Mouse (Mus musculus) liver, embryonic 14.5 days (tissue): ENCODE data around the gene Taar7b. TPM values are rescaled to one million over a fixed set of nuclear protein-coding genes. Genes with fewer than 3 reads are reported as not detected.

Source experiments
- ATAC-seq: fragments of 200-750 bp; cut with Nextera tagmentation; 2 replicates; pipeline ENCODE4 v1.8.0; 2017; ENCODE audit warnings: moderate number of reproducible peaks, mild to moderate bottlenecking, moderate library complexity; ENCODE audit not compliant: insufficient read depth
- DNase-seq, 3 experiments: peaks; one replicate each; pipeline ENCODE4 v3.0.0-alpha.2; 2012 to 2013; ENCODE audit warnings: low read depth in 3 of 3, low spot score in 3 of 3
- H3K27ac ChIP-seq: fragments of 300-500 bp; sonication (generic); 2 replicates; pipeline ENCODE4 v1.5.1; 2014; ENCODE audit warnings: moderate library complexity, mild to moderate bottlenecking, control low read depth, inconsistent platforms
- H3K27me3 ChIP-seq: fragments of 300-500 bp; sonication (generic); 2 replicates; pipeline ENCODE4 v1.6.1; 2014; ENCODE audit warnings: mild to moderate bottlenecking, low read length, moderate library complexity; ENCODE audit not compliant: control insufficient read depth, insufficient read depth
- H3K36me3 ChIP-seq: fragments of 300-500 bp; sonication (generic); replicated peaks from 2 replicates; pipeline ENCODE4 v1.6.1; 2014; ENCODE audit warnings: low read depth; ENCODE audit not compliant: control insufficient read depth, insufficient read depth
- H3K4me1 ChIP-seq, 2 experiments: fragments of 200-500 bp in 1 of 2; fragments of 300-500 bp in 1 of 2; sonication (generic) in 1 of 2; replicated peaks; 2 replicates each; pipeline ENCODE4 v1.6.1; 2012 to 2014; ENCODE audit warnings: antibody characterized with exemption in 1 of 2, inconsistent platforms in 1 of 2, low read length in 1 of 2; ENCODE audit not compliant: control insufficient read depth in 2 of 2, insufficient read depth in 2 of 2
- H3K4me2 ChIP-seq: fragments of 300-500 bp; sonication (generic); 2 replicates; pipeline ENCODE4 v1.6.1; 2014; ENCODE audit warnings: low read depth, mild to moderate bottlenecking, control low read depth, moderate library complexity
- H3K4me3 ChIP-seq, 2 experiments: fragments of 200-500 bp in 1 of 2; fragments of 300-500 bp in 1 of 2; sonication (generic) in 1 of 2; 2 replicates each; pipeline ENCODE4 v1.5.1; 2012 to 2014; ENCODE audit warnings: low read depth in 2 of 2, low read length in 2 of 2, mild to moderate bottlenecking in 2 of 2, control low read depth in 1 of 2, inconsistent platforms in 1 of 2, moderate library complexity in 1 of 2; ENCODE audit not compliant: insufficient read depth in 1 of 2
- H3K9ac ChIP-seq: fragments of 300-500 bp; sonication (generic); replicated peaks from 2 replicates; pipeline ENCODE4 v1.6.1; 2014; ENCODE audit warnings: mild to moderate bottlenecking, control low read depth, moderate library complexity
- H3K9me3 ChIP-seq: fragments of 300-500 bp; sonication (generic); 2 replicates; pipeline ENCODE4 v1.6.1; 2016; ENCODE audit warnings: low read length, mixed read lengths; ENCODE audit not compliant: control insufficient read depth
- CTCF ChIP-seq: IDR thresholded peaks from 2 replicates; pipeline ENCODE4 v1.5.1; 2016; ENCODE audit warnings: antibody characterized with exemption, low read depth, control low read depth
- EP300 ChIP-seq: IDR thresholded peaks from 2 replicates; pipeline ENCODE4 v1.6.1; 2016; ENCODE audit warnings: antibody characterized with exemption, low read depth
- WGBS: fragments of 180-500 bp; shearing (Covaris S2); extraction: QIAGEN DNeasy Blood & Tissue Kit; methylation state at CpG from one replicate; pipeline ENCODE4 v1.1.7; 2014; ENCODE audit not compliant: insufficient replicate concordance; 5-methylcytosine and 5-hydroxymethylcytosine counted together
- polyA plus RNA-seq, 2 experiments: library from polyadenylated mRNA; depleted of rRNA in 1 of 2; stranded (reverse) in 1 of 2; unstranded in 1 of 2; fragments of >200 nt; fragmentation: Nextera tagmentation in 1 of 2; extraction: Ambion mirVana in 1 of 2; gene quantifications; 2 replicates each; pipeline versions ENCODE4 v1.2.1 to v1.2.3; 2012 to 2014

Gene Taar7b
- polyA plus RNA-seq, 2 experiments, result not detected

- Histone ChIP-seq H3K4me3 (no peak within 1 kb of the TSS), H3K36me3 (no peaks in the 10 kb centered on the region), H3K27ac (no peak within 1 kb of the TSS), H3K9me3 (no peaks in the 10 kb centered on the region), H3K27me3 (no peaks in the 10 kb centered on the region), H3K4me2 (no peak within 1 kb of the TSS), H3K9ac (no peak within 1 kb of the TSS), H3K4me1 (no peaks in the 10 kb centered on the region)
- TF ChIP-seq EP300 (no peak), CTCF (no peak)
- ATAC-seq, result no peak
- no peak for DNase-seq
- 58% methylated on average over 8 of the region's 8 CpGs for WGBS
Measured at GRCm38 (mm10) chr10:23985546-23985945, 14.2 kb upstream of the Taar7b start, which contains the start of gene Taar6. Taar6 (minus strand) TSS chr10:23985646.

DNA sequence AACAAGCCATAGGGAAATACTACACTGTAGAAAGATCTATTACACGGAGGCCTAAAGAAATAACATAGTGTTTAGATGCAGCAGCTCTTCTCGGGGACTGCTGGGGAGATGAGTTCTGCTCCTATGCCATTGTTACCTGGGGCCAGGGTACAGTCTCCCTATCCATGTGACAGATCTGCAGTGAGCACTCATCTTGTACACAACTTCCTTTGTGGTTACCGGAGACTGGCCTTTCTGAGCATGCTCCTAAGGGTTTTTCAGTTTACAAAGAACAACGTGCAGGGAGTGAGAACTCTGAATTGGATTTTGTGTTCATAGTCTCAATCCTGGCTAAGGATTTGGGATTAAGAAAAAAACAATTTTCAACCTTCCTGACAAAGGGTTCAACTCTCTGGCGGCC is 13.3 kb upstream of the Taar7b start:
- no peaks in the 10 kb centered on the region for H3K9me3 ChIP-seq
- no peaks in the 10 kb centered on the region for H3K36me3 ChIP-seq
- H3K4me3 ChIP-seq, result no peak overlapping the region
- no peak overlapping the region for H3K9ac ChIP-seq
- H3K27me3 ChIP-seq, result no peaks in the 10 kb centered on the region
- no peak for DNase-seq
- 30% methylated on average over 5 of the region's 5 CpGs for whole genome bisulfite sequencing
- no peak overlapping the region for H3K4me2 ChIP-seq
- TF ChIP-seq CTCF (no peak), EP300 (no peak)
- no peaks in the 10 kb centered on the region for H3K4me1 ChIP-seq
- no peak overlapping the region for H3K27ac ChIP-seq
- no peak for ATAC-seq

DNA sequence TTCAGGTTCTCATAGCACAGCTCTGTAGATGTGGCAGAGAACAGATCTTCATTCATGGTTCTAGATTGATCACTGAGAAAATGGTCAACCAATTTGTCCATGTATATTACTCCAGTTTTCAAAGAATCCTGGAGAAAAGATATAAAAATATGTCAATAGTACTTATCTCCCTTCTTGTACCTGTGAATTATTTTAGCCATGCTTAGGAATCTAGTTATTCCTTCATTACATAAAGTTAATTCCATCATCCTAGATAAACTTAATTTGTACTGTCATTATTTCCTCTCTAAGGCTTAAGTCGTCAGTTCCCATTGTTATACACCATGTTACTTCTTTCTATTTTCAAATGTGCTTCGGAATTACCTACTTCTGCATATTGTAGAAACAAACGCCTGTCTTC is 6.4 kb upstream of the Taar7b start, which contains the start of gene Taar7a:
Taar7a (minus strand) TSS at position 101 of the 400 bp plus-strand sequence.
- Histone ChIP-seq H3K4me3 (no peak within 1 kb of the TSS), H3K36me3 (no peaks in the 10 kb centered on the region), H3K9me3 (no peaks in the 10 kb centered on the region), H3K4me1 (no peaks in the 10 kb centered on the region), H3K27ac (no peak within 1 kb of the TSS), H3K9ac (no peak within 1 kb of the TSS), H3K4me2 (no peak within 1 kb of the TSS), H3K27me3 (no peaks in the 10 kb centered on the region)
- 59% methylated on average over 3 of the region's 3 CpGs for WGBS
- ATAC-seq, result no peak
- DNase-seq, result no peak
- TF ChIP-seq EP300, result no peak
- no peak for TF ChIP-seq CTCF

DNA sequence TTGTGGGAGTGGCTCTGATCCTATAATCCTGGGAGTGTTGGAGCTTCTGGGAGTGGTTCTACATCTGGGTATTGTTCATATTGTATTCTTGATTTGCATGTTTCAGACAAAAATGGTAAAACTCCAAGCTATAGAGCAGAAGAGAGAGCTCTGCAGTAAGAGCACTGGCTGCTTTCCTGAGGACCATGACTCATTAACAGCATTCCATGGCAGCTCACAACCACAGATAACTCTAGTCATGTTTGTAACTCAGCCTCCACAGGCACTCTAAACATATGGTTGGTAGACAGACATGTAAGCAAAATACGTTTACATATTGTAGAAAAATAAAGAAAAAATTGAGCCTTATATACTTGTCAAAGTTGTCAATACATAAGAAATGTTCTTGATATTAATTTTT is 6.7 kb downstream of the Taar7b start:
- TF ChIP-seq EP300 (no peak), CTCF (no peak)
- DNase-seq (no peak), ATAC-seq (no peak)
- Histone ChIP-seq H3K4me3 (no peak overlapping the region), H3K9me3 (no peaks in the 10 kb centered on the region), H3K27me3 (no peaks in the 10 kb centered on the region), H3K4me1 (peaks cover 13 to 22% of the 10 kb centered on the region in 2 experiments), H3K36me3 (no peaks in the 10 kb centered on the region), H3K9ac (no peak overlapping the region), H3K27ac (no peak overlapping the region), H3K4me2 (no peak overlapping the region)
- WGBS, result 43% methylated on average over 1 of the region's 1 CpGs

- H3K4me2 ChIP-seq, result peak overlapping the region; percentile 34; the same call in 1 of the 2 replicates
- peak; percentile 86 for ATAC-seq
- TF ChIP-seq CTCF (no peak), EP300 (peak; percentile 73)
Measured at GRCm38 (mm10) chr10:24007034-24007433, 7.3 kb downstream of the Taar7b start.

More at GRCm38 (mm10) chr10:24007034-24007433, 7.3 kb downstream of the Taar7b start:
- Histone ChIP-seq H3K27ac (peak overlapping the region; percentile 37; the same call in 1 of the 2 replicates), H3K9ac (no peak overlapping the region; the same call in 1 of the 2 replicates), H3K4me1 (peaks cover 13 to 22% of the 10 kb centered on the region in 2 experiments), H3K9me3 (no peaks in the 10 kb centered on the region), H3K27me3 (no peaks in the 10 kb centered on the region), H3K4me3 (no peak overlapping the region), H3K36me3 (no peaks in the 10 kb centered on the region)
- DNase-seq, result peak; percentile 17 to 40 (median 38)
- 21% methylated on average over 2 of the region's 2 CpGs for WGBS
